Mouse (Mus musculus) heart, adult 2 months (tissue): ENCODE data around the gene Mgmt. TPM values are rescaled to one million over a fixed set of nuclear protein-coding genes. Genes with fewer than 3 reads are reported as not detected.
A peak's percentile ranks its signal among the peaks of the same experiment; 100 is the strongest.

Experiments
- DNase-seq, 2 experiments: peaks; one replicate each; pipeline ENCODE4 v3.0.0; 2021
- H3K27ac ChIP-seq: fragments of 200-600 bp; 2 replicates; pipeline ENCODE4 v1.8.1; 2022
- H3K27me3 ChIP-seq: fragments of 200-500 bp; 2 replicates; pipeline ENCODE4 v1.6.1; 2012; ENCODE audit warnings: mild to moderate bottlenecking, low read length, inconsistent platforms, mixed read lengths; ENCODE audit not compliant: control insufficient read depth, insufficient read depth
- H3K36me3 ChIP-seq: fragments of 200-500 bp; 2 replicates; pipeline ENCODE4 v1.6.1; 2012; ENCODE audit warnings: low read length, inconsistent platforms; ENCODE audit not compliant: control insufficient read depth, insufficient read depth
- H3K4me1 ChIP-seq: fragments of 200-500 bp; 2 replicates; pipeline ENCODE4 v1.6.1; 2011; ENCODE audit warnings: low read length; ENCODE audit not compliant: control insufficient read depth, insufficient read depth
- H3K4me3 ChIP-seq: fragments of 200-600 bp; 2 replicates; pipeline ENCODE4 v1.8.1; 2022
- H3K79me2 ChIP-seq: fragments of 200-500 bp; replicated peaks from 2 replicates; pipeline ENCODE4 v1.6.1; 2012; ENCODE audit warnings: mild to moderate bottlenecking, inconsistent platforms, low read length, moderate library complexity, mixed read lengths; ENCODE audit not compliant: control insufficient read depth, insufficient read depth
- H3K9ac ChIP-seq: fragments of 200-500 bp; 2 replicates; pipeline ENCODE4 v1.6.1; 2012; ENCODE audit warnings: low read depth, mild to moderate bottlenecking, control low read depth, inconsistent platforms, low read length, mixed read lengths
- CTCF ChIP-seq: fragments of 200-600 bp; IDR thresholded peaks from 2 replicates; pipeline ENCODE4 v1.8.1; 2022; ENCODE audit warnings: antibody characterized with exemption, mild to moderate bottlenecking, moderate library complexity
- EP300 ChIP-seq: fragments of 200-500 bp; IDR thresholded peaks from 2 replicates; pipeline ENCODE4 v1.6.1; 2011; ENCODE audit warnings: low read depth, low read length, control low read depth; ENCODE audit not compliant: insufficient read depth
- POLR2A ChIP-seq: fragments of 200-500 bp; IDR thresholded peaks from 2 replicates; pipeline ENCODE4 v1.6.1; 2011; ENCODE audit warnings: mild to moderate bottlenecking, low read depth, low read length, control low read depth; ENCODE audit not compliant: insufficient read depth
- WGBS: fragments of 180-500 bp; shearing (Covaris S2); methylation state at CpG from one replicate; pipeline ENCODE4 v1.1.7; 2018; 5-methylcytosine and 5-hydroxymethylcytosine counted together
- intact Hi-C: fragments of 180-260 bp; cut with DNase I; formaldehyde crosslinking; loops from one replicate; pipeline ENCODE4 v1.15.1; 2025
- polyA plus RNA-seq: library from polyadenylated mRNA; depleted of rRNA; stranded (reverse); fragments of >200 nt; gene quantifications from 2 replicates; pipeline ENCODE4 v1.2.3, GENCODE M21; 2012
- total RNA-seq, 2 experiments: library from RNA; stranded (reverse); gene quantifications; 2 replicates each; pipeline ENCODE4 v1.2.3; 2021

Gene Mgmt
- total and polyA plus RNA-seq, 3 experiments, result 3.6 to 3.8 (median 3.7) TPM

DNA sequence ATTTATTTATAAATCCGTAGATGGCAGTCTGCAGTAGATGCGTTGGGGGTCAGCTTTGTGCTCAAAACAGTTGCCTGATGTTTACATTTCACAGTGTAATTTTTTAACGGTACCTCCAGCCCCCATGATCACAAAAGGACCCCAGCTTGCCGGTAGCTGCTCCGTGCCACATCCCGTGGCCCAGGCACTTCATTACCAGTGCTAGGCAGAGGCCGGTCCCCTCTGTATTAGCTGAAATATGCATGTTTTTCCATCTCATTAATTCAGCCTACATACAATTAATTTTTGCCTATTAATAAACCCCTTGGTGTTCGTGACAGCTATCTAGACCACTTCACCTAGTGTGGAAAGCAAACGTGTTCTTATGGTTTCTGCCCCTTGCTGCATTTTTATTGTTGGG, 169.8 kb downstream of the Mgmt start:
- no peak for DNase-seq
- Histone ChIP-seq H3K27me3 (no peaks in the 10 kb centered on the region), H3K36me3 (no peaks in the 10 kb centered on the region), H3K4me1 (peaks cover 5% of the 10 kb centered on the region; the same call in 1 of the 2 replicates), H3K4me3 (no peak overlapping the region), H3K9ac (no peak overlapping the region), H3K79me2 (no peaks in the 10 kb centered on the region), H3K27ac (no peak overlapping the region)
- intact Hi-C loops, result no loop called here
- TF ChIP-seq CTCF, result no peak
- no peak for TF ChIP-seq EP300
- no peak for TF ChIP-seq POLR2A
- 97% methylated on average over 9 of the region's 9 CpGs for WGBS

DNA sequence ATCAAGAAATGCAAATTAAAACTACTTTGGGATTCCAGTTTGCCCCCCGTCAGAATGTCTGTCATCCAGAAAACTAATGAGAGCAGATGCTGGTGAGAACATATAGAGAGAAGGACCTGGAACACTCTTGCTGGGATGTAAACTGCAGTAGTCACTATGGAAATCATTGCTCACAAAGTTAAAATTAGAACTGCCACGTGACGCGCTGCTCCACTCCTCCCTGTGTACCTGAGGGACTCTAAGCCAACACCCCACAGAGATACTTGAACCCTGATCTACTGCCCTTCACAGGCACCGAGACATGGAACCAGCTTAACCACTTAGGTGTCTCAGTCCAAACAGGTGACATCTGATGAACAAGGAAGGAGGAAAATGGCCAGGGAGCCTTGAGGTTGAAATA, 171.0 kb downstream of the Mgmt start:
- no peak for TF ChIP-seq EP300
- no peak for TF ChIP-seq CTCF
- TF ChIP-seq POLR2A, result no peak
- no peak overlapping the region for H3K27ac ChIP-seq
- H3K79me2 ChIP-seq, result no peaks in the 10 kb centered on the region
- no peak for DNase-seq
- H3K4me1 ChIP-seq, result peaks cover 7% of the 10 kb centered on the region
- intact Hi-C loops, result no loop called here
- H3K9ac ChIP-seq, result no peak overlapping the region
- no peaks in the 10 kb centered on the region for H3K27me3 ChIP-seq
- WGBS, result 68% methylated on average over 5 of the region's 5 CpGs
- H3K36me3 ChIP-seq, result no peaks in the 10 kb centered on the region
- H3K4me3 ChIP-seq, result no peak overlapping the region

DNA sequence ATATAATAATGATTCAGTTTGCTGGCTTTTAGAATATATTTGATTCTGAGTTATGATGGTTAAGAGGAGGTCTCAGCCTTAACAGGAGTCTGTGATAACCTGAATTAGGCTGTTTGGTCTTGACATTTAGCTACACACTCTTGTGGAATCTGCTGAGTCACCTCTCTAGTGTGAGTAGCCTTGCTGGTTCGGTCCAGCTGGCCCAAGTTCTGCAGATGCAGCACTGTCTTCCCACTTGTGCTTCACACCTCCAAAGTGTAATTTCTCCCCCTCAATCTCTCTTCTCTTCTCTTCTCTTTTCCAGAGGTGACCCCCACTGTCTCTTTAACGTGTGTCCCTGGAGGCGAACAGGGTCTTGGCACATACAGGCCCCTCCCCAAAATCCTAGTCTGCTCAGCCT, 171.8 kb downstream of the Mgmt start:
- Histone ChIP-seq H3K4me3 (no peak overlapping the region), H3K36me3 (no peaks in the 10 kb centered on the region), H3K27me3 (no peaks in the 10 kb centered on the region), H3K4me1 (peaks cover 6% of the 10 kb centered on the region), H3K27ac (no peak overlapping the region), H3K79me2 (no peaks in the 10 kb centered on the region), H3K9ac (no peak overlapping the region)
- 74% methylated on average over 3 of the region's 3 CpGs for WGBS
- DNase-seq, result no peak
- TF ChIP-seq EP300, result no peak
- no peak for TF ChIP-seq POLR2A
- TF ChIP-seq CTCF, result no peak
- intact Hi-C loops, result no loop called here

DNA sequence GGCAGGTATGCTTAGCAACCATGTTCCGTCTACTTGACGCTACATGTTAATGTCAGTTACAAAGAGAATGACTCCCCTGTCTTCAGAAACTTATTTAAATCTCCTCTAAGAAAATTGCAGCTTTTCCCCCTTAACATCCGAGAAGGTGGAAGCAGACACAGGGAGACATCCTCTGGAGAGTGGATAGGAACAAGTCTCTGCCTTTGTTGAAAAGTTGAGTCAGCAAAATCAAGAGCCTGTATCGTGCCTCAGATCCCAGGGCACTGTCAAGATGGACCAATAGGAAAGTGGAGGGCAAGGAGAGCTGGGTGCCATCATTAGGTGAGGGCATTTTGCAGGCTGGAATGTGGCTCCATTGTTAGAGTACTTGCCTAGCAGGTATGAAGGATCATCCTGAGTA, 172.6 kb downstream of the Mgmt start:
- H3K27ac ChIP-seq, result no peak overlapping the region
- intact Hi-C loops, result no loop called here
- TF ChIP-seq EP300 (no peak), POLR2A (no peak), CTCF (no peak)
- no peak overlapping the region for H3K4me3 ChIP-seq
- H3K9ac ChIP-seq, result no peak overlapping the region
- DNase-seq, result no peak
- H3K27me3 ChIP-seq, result no peaks in the 10 kb centered on the region
- H3K36me3 ChIP-seq, result no peaks in the 10 kb centered on the region
- H3K79me2 ChIP-seq, result no peaks in the 10 kb centered on the region
- peaks cover 5% of the 10 kb centered on the region for H3K4me1 ChIP-seq
- 94% methylated on average over 4 of the region's 4 CpGs for WGBS

DNA sequence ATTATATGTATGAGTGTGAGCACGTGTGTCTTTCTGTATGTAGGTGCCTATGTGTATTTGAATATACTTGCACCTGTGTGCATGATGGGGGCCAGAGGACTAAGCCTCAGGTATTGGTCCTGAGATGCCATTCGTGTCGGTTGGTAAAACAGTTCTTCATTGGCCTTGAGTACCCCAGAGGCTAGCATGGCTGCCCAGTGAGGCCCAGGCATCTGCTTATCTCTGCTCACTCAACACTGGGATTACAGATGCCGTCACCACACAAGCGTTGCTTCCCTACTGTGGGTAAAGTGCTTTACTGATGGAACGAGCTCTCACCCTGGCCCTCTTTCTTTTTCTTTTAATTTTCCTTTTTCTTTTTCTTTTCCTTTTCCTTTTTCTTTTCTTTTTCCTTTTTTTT, 173.3 kb downstream of the Mgmt start:
- H3K9ac ChIP-seq, result no peak overlapping the region
- 82% methylated on average over 6 of the region's 6 CpGs for WGBS
- no peak overlapping the region for H3K4me3 ChIP-seq
- TF ChIP-seq EP300 (no peak), POLR2A (no peak), CTCF (no peak)
- no peaks in the 10 kb centered on the region for H3K79me2 ChIP-seq
- no peak overlapping the region for H3K27ac ChIP-seq
- intact Hi-C loops, result no loop called here
- H3K27me3 ChIP-seq, result no peaks in the 10 kb centered on the region
- no peak for DNase-seq
- peaks cover 5% of the 10 kb centered on the region for H3K4me1 ChIP-seq
- no peaks in the 10 kb centered on the region for H3K36me3 ChIP-seq

DNA sequence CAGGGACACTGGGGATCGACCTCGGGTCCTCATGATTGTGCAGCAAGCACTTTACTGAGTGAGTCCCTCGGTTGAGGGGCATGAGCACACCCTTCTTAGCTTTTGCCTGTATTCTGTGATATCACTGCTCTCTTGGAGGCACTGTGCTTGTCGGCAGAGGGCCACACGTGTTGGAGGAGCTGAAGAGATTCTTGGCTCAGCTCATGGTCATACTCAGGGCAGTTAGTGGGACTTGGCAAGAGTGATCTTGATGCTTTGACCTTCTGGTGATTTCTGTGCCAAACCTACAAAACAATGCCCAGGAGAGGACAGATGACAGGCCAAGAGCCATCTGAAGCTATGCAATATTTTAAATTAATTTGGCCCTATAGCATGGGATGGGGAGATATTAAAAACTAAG, 174.4 kb downstream of the Mgmt start:
- intact Hi-C loops, result no loop called here
- Histone ChIP-seq H3K4me1 (peaks cover 8% of the 10 kb centered on the region), H3K36me3 (no peaks in the 10 kb centered on the region), H3K27me3 (no peaks in the 10 kb centered on the region), H3K9ac (no peak overlapping the region), H3K79me2 (no peaks in the 10 kb centered on the region), H3K27ac (no peak overlapping the region; the same call in 1 of the 2 replicates), H3K4me3 (no peak overlapping the region)
- TF ChIP-seq CTCF (peak; percentile 30), EP300 (0 out of 2 replicates have a peak, but pooled peaks have one; percentile 46), POLR2A (no peak)
- peak; percentile 43 to 68 for DNase-seq
- 31% methylated on average over 5 of the region's 5 CpGs for WGBS
